Mouse (Mus musculus) neural tube, postnatal 0 days (tissue): ENCODE measurements around the gene Sncg. TPM values are rescaled to one million over a fixed set of nuclear protein-coding genes. Genes with fewer than 3 reads are reported as not detected.

Source experiments
- polyA plus RNA-seq: library from polyadenylated mRNA; unstranded; fragments of >200 nt; fragmentation: Nextera tagmentation; extraction: Ambion mirVana; gene quantifications from 2 replicates; pipeline ENCODE4 v1.2.1, GENCODE M21; 2015

The Sncg gene
- 289 and 298 TPM in 2 replicates for polyA plus RNA-seq

DNA sequence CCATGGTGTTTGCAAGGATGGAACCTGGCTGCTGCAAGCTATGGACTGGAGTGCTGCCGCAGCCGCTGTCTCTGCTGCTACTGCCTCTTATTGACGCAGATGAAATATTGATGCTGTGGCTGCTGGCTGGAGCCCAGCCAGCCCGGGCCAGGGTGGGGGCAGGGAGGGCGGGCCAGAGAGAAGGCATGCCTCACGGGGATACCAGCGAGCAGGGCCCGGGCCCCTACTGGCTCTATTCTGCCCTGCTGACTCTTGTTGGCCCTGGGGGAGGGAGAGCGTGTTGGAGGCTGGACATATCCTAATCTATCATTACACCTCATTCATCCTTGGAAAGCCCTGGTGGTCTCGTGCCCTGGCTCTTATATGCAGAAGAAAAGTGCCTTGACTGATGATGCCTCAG, at the start of gene Sncg:
TSS of gene Sncg (minus strand) at position 213 of the 400 bp plus-strand sequence.

DNA sequence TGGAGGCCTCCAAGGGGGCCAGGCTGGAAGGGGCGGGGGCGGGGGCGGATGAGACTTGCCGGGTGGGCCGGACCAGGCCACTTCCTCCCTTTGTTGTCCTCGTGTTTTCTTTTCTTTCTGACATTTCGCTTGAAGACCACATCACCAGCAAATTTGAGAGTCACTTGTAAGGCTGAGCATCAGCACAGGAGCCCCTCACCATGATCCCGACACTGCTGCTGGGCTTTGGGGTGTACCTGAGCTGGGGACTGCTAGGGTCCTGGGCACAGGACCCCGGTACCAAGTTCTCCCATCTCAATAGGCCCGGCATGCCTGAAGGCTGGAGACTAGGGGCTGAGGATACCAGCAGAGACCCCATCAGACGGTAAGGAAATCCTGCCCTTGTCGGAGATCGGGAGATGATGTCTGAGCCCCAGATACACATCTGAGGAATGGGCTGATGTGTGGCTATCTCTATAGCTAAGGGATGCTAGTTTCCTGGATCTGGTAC, 871 bp upstream of the Sncg start, which contains the start of gene Mmrn2:
TSS of gene Mmrn2 (plus strand) at position 51 of the 490 bp plus-strand sequence.

DNA sequence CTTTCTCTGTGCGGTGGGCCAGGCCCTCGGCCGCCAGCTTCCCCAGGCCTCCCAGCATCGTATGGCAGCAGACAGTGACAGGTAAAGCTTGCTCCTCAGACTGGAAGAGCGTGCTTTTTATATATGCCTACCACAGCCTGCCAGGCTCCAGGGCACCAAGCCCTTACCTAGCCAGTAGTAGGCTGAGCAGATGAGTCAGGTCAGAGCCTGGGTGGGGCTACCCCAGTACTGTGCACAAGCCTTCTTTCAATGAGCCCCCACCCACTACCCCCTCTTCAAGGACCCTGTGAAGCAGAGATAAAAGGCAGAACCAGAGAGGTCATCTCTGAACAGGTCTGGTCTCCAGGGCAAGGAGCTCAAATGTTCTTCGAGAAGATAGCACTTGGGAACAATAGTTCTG, 19.3 kb downstream of the Sncg start, which contains the start of gene Fam25c:
TSS of gene Fam25c (minus strand) at position 133 of the 400 bp plus-strand sequence.

Other genes starting within 250 kb of the Sncg start
- gene Npy4r, start 222.3 kb downstream of the Sncg start, polyA plus RNA-seq: 0.06 and 0.18 TPM in 2 replicates
- 3.6 and 4.3 TPM in 2 replicates for gene Gprin2, start 173.1 kb downstream of the Sncg start, polyA plus RNA-seq
- gene Syt15, start 155.2 kb downstream of the Sncg start, polyA plus RNA-seq: 0.88 and 1.6 TPM in 2 replicates
- 8.8 and 9.0 TPM in 2 replicates for gene Shld2, start 64.3 kb downstream of the Sncg start, polyA plus RNA-seq
- gene Glud1, start 64.1 kb downstream of the Sncg start, polyA plus RNA-seq: 193 and 194 TPM in 2 replicates
- gene Fam25c, start 19.4 kb downstream of the Sncg start, polyA plus RNA-seq: not detected in 2 replicates
- 1.6 and 1.9 TPM in 2 replicates for gene Mmrn2, start 676 bp upstream of the Sncg start, polyA plus RNA-seq
- gene Bmpr1a, start 128.6 kb upstream of the Sncg start, polyA plus RNA-seq: 20.3 and 21.0 TPM in 2 replicates
- gene 9230112D13Rik, start 148.0 kb upstream of the Sncg start, polyA plus RNA-seq: not detected in 2 replicates
- gene Ldb3, start 213.9 kb upstream of the Sncg start, polyA plus RNA-seq: 1.6 and 1.7 TPM in 2 replicates
- gene Opn4, start 225.4 kb upstream of the Sncg start, polyA plus RNA-seq: not detected in 2 replicates